Mouse (Mus musculus): ENCODE results near the gene Parp8.

The Parp8 gene

GRCm38 (mm10) chr13:117018676-117019075, 6.7 kb downstream of the Parp8 start:
- DNase-seq (ENCODE audit: low read depth, low spot score) = no peak

DNA sequence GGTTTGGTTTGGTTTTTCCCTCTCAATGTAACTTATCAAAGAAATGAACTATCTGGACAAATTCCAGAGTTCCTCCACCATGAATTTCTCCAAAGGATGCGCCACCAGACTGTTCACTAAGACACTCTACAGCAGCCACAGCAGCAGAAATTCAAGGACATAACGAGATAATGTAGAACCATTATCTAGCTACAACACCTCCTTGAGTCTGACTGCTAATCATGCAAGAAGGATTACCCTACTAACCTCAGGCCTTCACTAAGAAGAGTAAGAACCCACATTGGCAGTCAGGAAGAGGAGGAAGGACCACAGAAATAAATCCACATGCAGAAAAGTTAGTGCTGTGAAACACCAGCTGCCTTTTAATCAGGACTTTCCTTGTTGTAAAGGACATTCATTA, 11.8 kb downstream of the Parp8 start:
- DNase-seq (ENCODE audit: low read depth, low spot score) = no peak

GRCm38 (mm10) chr13:117012031-117012430, 13.3 kb downstream of the Parp8 start:
- DNase-seq (ENCODE audit: low read depth, low spot score) = no peak

GRCm38 (mm10) chr13:117010143-117010542, 15.2 kb downstream of the Parp8 start:
- DNase-seq (ENCODE audit: low read depth, low spot score) = no peak

DNA sequence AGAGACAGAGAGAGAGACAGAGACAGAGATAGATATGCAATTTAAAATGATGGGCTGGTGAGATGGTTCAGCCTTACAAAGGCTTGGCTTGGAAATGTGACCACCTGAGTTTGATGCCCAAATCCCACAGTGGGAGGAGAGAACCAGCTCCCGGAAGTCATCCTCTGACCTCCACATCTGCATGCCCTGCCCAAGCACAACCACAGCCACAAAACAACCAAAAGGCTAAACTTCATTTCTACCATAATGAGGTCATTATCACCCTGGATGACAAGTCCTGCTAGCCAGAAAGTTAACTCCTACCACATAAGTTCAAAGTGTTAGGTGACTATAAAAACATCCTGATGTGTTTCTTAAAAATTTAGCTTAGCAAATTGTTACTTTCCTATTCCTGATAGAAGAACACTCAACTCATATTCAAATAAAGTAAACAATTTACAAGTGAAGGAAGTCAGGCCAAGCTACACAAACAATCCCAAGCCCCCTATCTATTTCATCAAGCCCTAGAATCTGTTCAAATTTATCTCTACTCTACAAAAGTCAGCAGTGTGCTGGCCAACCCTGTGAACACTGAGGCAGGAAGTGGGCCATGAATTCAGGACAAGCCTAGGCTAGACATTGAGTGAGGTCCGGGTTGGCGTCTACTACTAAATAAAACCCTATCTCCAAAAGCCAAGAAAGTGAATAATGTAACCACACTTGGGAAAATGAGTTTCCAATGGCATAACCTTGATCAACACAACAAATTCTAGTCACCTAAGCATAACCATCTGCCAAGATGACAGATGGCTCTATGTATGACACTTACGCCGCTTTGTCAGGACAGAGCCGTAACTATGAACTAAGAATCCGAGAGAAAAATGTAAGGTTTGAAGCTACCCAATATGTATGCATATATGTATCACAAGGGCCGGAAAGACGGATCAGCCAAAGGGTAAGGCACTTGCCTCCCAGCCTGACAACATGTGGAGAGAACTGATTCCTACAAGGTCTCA, 17.0 kb downstream of the Parp8 start:
- no peak for DNase-seq (ENCODE audit: low read depth, low spot score)

GRCm38 (mm10) chr13:117007566-117007965, 17.8 kb downstream of the Parp8 start:
- no peak for DNase-seq (ENCODE audit: low read depth, low spot score)

DNA sequence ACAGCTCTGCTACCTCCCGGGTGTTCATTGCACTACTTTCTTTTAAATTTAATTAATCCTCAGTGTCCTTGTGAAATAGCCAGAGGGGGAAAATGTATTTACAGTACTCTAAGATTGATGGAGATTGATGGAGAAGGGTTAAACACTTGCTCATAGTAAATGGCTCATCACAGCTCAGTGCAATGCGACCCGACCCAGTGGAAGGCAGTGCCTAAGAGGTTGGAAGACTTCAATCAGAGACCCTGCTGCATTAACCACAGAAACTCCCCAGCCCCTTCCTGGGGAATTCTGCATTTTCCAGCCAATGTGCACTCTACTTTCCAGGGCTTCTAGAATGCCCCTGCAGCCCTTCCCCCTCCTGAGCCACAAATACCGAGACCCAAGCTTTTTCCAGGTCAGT, 18.7 kb downstream of the Parp8 start:
- DNase-seq (ENCODE audit: low read depth, low spot score) = no peak

DNA sequence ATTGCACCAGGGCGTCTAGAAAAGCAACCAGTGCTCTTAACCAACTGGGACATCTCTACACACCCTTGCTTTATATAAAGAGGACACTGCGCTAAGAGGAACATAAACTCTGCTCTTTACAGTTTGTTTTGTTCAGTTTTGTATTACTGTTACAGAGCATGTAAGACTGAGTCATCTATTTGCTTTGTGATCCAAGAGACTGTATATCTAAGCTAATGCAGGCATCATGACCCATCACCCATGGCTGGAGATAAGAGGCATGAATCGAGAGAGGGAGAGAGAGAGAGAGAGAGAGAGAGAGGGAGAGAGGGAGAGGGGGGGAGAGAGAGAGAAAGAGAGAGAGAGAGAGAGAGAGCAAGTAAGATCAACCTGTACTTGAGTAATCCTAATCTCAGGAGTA, 24.8 kb downstream of the Parp8 start:
- no peak for DNase-seq (ENCODE audit: low read depth, low spot score)

DNA sequence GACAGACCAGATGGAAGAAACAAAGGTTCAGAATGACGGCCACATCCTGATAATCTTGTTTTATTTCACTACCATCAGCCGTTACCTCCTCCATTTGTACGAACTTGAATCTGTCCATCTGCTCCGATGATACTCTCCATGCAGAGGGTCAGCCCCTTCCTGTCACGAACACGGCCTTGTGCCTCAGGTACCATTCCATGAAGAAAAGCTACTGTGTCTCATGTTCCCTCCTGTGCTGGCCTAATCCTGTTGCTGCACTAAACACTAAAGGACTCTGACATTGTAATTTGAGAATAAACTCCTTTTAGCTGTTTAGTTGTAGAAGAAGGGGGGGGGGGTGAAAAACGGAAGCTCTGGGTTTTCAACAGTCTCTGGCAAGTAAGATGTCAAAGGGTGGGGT, 33.8 kb downstream of the Parp8 start:
- no peak for DNase-seq (ENCODE audit: low read depth, low spot score)

DNA sequence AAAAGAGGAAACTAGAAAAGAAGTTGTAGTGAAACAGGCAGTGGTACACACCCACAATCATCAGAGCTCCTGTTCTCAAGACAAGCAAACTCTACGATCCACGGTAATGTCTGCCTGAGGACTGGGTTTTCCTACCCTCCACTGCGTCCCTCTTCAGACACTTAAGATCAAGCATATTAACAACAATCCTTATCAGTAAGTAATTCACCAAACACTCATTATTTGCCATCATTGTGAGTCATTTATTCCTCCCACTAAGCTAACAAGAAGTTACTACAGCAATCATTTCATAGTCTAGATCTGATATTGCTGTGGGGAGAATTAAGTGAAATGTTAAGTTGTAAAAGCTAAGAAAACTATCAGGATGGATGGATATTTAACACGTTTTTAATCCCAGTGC, 35.0 kb downstream of the Parp8 start:
- DNase-seq (ENCODE audit: low read depth, low spot score) = no peak

GRCm38 (mm10) chr13:116988706-116989105, 36.6 kb downstream of the Parp8 start:
- no peak for DNase-seq (ENCODE audit: low read depth, low spot score)

DNA sequence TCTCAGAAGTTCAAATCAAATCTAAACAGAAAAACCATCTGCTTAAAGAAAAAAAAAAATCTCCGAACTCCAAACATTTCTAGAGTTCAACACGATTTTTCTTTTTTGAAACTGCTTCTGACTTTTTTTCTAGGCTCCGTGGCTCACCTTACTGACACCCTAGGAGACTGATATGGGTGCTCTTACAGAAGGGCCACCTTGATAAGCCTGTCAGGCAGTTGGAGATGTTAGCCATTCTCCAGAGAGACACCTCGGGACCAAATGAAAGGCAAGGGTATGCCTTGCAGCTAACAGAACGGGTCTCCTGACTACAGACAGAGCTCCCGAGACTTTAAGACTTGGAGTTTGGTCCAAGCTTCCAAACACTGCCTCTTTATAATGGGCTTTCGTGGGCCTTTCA, 37.1 kb downstream of the Parp8 start:
- no peak for DNase-seq (ENCODE audit: low read depth, low spot score)

DNA sequence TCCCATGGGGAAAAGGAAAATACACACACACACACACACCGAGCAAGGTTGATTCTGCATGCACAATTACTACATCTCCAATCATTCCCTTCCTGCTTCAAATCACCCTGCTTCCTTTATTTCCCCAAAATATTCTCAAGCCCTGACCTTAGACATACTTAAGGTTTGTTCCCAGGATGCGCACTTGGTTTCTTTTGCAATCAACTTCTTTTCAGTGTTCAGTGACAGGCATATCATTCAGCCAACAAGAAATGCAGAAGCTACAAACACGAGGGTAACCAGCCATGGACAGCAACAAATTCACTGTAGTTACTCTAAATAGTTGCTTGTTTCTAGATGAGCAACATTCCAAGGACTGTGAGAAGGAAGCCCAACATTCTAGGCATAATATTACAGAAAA, 38.1 kb downstream of the Parp8 start:
- DNase-seq (ENCODE audit: low read depth, low spot score) = no peak

DNA sequence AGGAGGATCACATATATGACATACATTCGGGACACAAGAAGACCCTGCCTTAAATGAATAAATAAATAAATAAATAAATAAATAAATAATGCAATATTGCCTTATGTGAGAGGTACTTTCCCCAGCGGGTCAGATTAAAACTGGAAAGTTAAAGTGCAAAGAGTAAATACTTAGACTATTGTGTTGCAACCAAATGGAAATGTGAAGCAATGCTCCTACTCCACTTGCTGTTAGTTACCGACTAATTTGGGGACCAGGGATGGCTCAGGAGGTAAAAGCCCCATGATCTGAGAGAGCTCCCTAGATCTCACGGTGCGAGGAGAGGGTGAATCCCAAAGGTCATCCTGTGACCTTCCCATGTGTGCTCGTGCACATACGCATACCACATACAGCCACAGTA, 38.7 kb downstream of the Parp8 start:
- no peak for DNase-seq (ENCODE audit: low read depth, low spot score)

- no peak for DNase-seq (ENCODE audit: low read depth, low spot score)
These were observed 51.1 kb downstream of the Parp8 start for GRCm38 (mm10) chr13:116974081-116974860.

GRCm38 (mm10) chr13:116973491-116973890, 51.8 kb downstream of the Parp8 start:
- no peak for DNase-seq (ENCODE audit: low read depth, low spot score)

DNA sequence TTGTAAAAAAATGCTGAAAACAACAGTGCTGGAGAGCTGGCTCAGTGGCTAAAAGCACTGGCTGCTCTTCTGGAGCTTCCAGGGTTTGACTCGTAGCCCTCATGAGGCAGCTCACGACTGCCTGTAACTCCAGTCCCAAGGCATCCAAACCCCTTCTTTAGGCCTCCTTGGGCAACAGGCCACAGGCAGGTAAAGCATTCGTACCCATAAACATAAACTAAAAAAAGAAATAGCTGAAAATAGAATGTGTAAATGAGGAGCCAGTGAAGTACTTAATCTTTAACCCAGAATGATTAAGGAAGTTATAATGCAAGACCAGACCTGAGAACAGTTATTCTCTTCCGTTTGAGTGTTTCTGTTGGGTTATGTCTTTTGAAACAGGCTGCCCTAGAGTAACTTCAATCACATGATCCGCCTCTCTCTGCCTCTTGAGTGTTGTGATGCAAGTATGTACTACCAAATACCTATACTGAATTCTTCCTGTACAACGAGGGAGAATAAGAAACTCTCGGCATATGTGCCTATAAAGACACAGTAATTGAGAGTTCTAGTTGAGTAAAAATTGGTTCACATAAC, 53.2 kb downstream of the Parp8 start:
- DNase-seq (ENCODE audit: low read depth, low spot score) = no peak

DNA sequence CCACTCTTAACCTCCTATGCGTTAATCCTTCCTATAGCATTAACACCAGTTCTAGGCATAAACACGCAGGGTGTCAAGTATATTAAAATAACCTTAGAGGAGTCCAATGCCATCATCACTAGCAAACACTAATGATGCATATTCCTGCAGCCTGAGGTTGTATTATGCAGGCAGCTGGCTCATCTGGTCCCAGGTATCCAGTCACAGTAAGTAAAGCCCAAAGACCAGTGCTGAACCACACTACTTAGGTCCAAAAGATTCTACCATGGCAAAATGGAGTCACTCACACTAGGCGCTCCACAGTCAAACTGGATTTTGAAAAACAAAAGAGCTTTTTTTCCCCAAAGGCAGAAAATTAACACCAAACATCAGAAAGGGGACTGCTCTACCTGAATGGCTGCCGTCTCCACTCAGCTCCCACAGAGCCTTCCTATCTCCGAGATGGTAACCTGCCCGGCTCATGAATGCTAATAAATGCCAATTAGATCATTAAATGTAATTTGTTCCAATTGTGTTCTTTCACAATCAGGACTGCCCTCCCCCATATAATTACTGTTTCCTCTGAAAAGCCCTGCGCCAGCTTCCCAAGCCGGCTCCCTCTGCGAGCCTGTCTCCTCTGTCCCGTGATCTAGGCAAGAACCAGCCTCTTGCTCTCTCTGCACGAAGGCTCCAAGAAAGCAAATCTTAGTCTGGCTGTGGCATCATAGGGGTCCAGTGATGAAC, 54.5 kb downstream of the Parp8 start:
- DNase-seq (ENCODE audit: low read depth, low spot score) = no peak

- no peak for DNase-seq (ENCODE audit: low read depth, low spot score)
These were observed 55.7 kb downstream of the Parp8 start for GRCm38 (mm10) chr13:116969650-116970049.

DNA sequence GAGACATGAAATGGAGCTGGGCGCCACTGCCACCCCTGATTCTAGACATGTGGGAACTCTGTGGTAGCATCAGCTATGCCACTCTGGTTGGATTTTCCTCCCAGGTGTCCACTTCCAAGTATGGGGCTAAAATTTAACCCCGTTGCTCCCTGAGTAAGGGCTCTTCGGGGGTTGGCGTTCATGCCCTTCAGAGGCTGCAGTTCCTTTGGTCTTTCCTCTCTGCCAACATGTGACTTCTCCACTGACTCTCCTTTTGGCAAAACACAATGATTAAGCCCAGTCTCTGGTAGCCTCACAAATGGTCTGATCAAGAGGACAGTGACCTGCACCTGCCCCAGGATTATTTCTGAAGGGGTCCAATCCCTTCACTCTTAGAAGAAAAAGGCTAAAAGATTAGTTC, 56.4 kb downstream of the Parp8 start:
- DNase-seq (ENCODE audit: low read depth, low spot score) = no peak

GRCm38 (mm10) chr13:116967459-116967858, 57.9 kb downstream of the Parp8 start:
- no peak for DNase-seq (ENCODE audit: low read depth, low spot score)
